Mouse (Mus musculus) intestine, embryonic 15.5 days (tissue): Measurements from ENCODE around the gene Cfap58. TPM values are rescaled to one million over a fixed set of nuclear protein-coding genes. Genes with fewer than 3 reads are reported as not detected.

Experiments
- ATAC-seq: fragments of 200-750 bp; cut with Nextera tagmentation; 2 replicates; pipeline ENCODE4 v1.8.0; 2017; ENCODE audit warnings: moderate TSS enrichment, moderate library complexity
- H3K27ac ChIP-seq: fragments of 300-500 bp; sonication (generic); 2 replicates; pipeline ENCODE4 v1.5.1; 2015; ENCODE audit warnings: mild to moderate bottlenecking, inconsistent platforms
- H3K27me3 ChIP-seq: fragments of 300-500 bp; sonication (generic); replicated peaks from 2 replicates; pipeline ENCODE4 v1.6.1; 2015; ENCODE audit warnings: inconsistent platforms
- H3K36me3 ChIP-seq: fragments of 300-500 bp; sonication (generic); 2 replicates; pipeline ENCODE4 v1.6.1; 2015; ENCODE audit warnings: inconsistent platforms
- H3K4me1 ChIP-seq: fragments of 300-500 bp; sonication (generic); replicated peaks from 2 replicates; pipeline ENCODE4 v1.6.1; 2015; ENCODE audit warnings: inconsistent platforms
- H3K4me2 ChIP-seq: fragments of 300-500 bp; sonication (generic); replicated peaks from 2 replicates; pipeline ENCODE4 v1.6.1; 2015; ENCODE audit warnings: mild to moderate bottlenecking, inconsistent platforms
- H3K4me3 ChIP-seq: fragments of 300-500 bp; sonication (generic); replicated peaks from 2 replicates; pipeline ENCODE4 v1.5.1; 2015; ENCODE audit warnings: inconsistent platforms
- H3K9ac ChIP-seq: fragments of 300-500 bp; sonication (generic); 2 replicates; pipeline ENCODE4 v1.6.1; 2015; ENCODE audit warnings: inconsistent platforms
- H3K9me3 ChIP-seq: fragments of 300-500 bp; sonication (generic); 2 replicates; pipeline ENCODE4 v1.6.1; 2016; ENCODE audit warnings: inconsistent platforms
- WGBS: fragments of 180-500 bp; shearing (Covaris S2); methylation state at CpG from one replicate; pipeline ENCODE4 v1.1.7; 2015; 5-methylcytosine and 5-hydroxymethylcytosine counted together
- polyA plus RNA-seq: library from polyadenylated mRNA; unstranded; fragments of >200 nt; fragmentation: Nextera tagmentation; extraction: Ambion mirVana; gene quantifications from 2 replicates; pipeline ENCODE4 v1.2.1, GENCODE M21; 2015

Gene Cfap58
- polyA plus RNA-seq = not detected in 2 replicates

DNA sequence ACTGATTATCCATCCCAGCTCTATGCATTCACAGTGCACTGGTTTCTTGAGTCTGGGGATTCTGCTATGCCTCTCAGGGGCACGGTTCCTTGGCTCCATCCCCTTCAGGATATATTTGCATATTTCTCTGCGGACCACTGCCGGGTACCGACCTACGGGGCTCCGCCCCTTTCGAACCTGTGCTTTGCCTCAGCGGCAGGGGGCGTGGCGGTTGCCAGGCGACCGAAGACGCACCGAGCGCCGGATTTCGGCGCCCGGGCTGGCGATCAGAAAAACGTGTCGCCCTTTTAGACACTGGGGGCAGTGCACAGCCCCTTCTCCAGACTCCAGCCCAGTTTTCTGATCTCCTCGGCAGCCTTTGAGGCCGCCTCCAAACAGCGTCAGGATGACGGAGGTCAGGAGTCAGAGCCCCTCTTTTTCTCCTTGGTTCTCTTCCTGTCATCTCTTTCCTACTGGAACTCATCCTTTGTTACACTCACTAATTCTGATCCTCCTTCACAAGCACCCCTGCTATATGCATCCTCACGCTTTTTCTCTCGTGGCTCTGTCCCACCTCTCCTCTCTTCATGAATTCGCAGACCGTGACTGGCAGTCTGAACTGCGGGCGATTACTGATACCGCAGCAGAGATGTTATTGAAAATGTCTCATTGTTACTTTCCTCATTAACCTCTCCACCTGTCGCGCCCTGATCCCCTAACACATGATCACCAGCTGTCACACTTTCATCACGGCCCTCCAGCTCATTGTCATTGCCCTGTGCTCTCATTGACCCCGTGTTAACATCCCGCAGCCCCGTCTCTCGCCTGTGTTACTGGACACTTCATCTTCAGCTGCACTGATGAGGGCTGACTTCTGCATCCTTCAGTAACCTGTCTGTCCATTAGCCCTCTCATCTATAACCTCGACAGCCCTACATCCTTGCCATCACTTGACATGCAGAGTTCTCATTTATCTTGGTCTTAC lies at the start of gene Cfap58:
Cfap58 (plus strand) TSS at position 233 of the 964 bp plus-strand sequence.
- H3K27me3 ChIP-seq = peaks cover 6% of the 10 kb centered on the region; the same call in 1 of the 2 replicates
- 0 out of 2 replicates have a peak, but pooled peaks cover 6% of the 10 kb centered on the region for H3K4me1 ChIP-seq
- H3K27ac ChIP-seq = no peak within 1 kb of the TSS
- no peaks in the 10 kb centered on the region for H3K36me3 ChIP-seq
- H3K9me3 ChIP-seq = no peaks in the 10 kb centered on the region
- peak; percentile 81 for ATAC-seq
- peak within 1 kb of the TSS; percentile 33 for H3K4me3 ChIP-seq
- H3K9ac ChIP-seq = 0 out of 2 replicates have a peak within 1 kb of the TSS, but pooled peaks have one; percentile 20
- WGBS = 8% methylated on average over 41 of the region's 41 CpGs
- peak within 1 kb of the TSS; percentile 79 for H3K4me2 ChIP-seq

DNA sequence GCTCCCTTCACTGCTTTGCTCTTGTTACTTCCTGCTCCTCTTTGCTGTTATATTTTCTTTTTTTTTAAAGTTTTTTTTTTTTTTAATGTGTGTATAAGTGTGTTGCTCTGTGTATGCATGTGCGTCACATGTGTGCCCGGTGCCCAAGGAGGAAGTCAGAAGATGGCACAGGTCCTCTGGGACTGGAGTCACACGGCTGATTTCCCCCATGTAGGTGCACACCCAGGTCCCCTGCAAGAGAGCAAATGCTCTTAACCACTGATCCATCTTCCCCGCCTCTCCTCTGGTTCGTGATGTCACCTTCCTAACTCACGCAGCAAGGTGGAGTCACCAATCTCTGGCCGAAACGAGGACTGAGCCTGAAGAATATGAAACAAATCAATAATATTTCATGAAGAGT lies 49.4 kb upstream of the Cfap58 start:
- whole genome bisulfite sequencing = 91% methylated on average over 8 of the region's 8 CpGs
- ATAC-seq = no peak
- H3K27me3 ChIP-seq = no peaks in the 10 kb centered on the region
- no peaks in the 10 kb centered on the region for H3K9me3 ChIP-seq
- H3K4me1 ChIP-seq = peaks cover 23% of the 10 kb centered on the region; the same call in 1 of the 2 replicates
- no peak overlapping the region for H3K4me3 ChIP-seq
- no peak overlapping the region for H3K27ac ChIP-seq
- no peaks in the 10 kb centered on the region for H3K36me3 ChIP-seq
- no peak overlapping the region for H3K4me2 ChIP-seq
- H3K9ac ChIP-seq = no peak overlapping the region

DNA sequence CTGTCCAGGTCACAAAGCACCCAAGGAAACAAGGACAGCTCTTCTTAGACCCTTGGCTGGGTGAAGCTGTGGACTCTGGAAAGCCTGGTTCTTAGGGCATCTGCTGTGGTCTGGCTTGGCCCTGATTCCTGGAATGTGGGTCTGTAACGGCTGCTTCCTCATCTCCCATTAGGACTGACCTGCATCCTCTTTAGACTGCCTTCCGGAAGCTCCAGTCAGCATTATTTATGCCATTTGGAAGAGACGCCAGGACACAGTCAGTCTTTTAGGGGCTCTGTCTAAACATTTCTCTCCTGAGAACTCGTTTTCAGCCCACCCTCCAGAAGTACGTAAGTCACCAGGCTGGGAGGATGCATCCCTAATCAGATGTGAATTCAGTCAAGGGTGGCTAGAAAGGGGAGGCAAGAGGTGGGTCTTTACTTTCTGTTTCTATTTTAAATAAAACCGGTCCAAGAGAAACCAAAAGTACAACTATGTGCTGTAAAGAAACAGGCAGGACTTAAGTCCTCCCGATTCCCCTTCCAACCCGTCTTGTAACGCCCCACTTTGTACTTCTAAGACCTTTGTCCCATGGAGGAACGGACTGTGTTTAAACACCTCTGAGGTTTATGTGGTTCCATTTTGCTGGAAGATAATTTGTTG lies 46.9 kb upstream of the Cfap58 start:
- 33% methylated on average over 10 of the region's 10 CpGs for WGBS
- Histone ChIP-seq H3K36me3 (0 out of 2 replicates have a peak, but pooled peaks cover 5% of the 10 kb centered on the region), H3K27me3 (no peaks in the 10 kb centered on the region), H3K4me3 (no peak overlapping the region), H3K4me1 (peaks cover 23% of the 10 kb centered on the region; the same call in 1 of the 2 replicates), H3K4me2 (peak overlapping the region; percentile 20), H3K27ac (peak overlapping the region; percentile 56), H3K9ac (no peak overlapping the region), H3K9me3 (no peaks in the 10 kb centered on the region)
- 0 out of 2 replicates have a peak, but pooled peaks have one; percentile 24 for ATAC-seq

- H3K9ac ChIP-seq = no peak overlapping the region
- H3K27me3 ChIP-seq = no peaks in the 10 kb centered on the region
- peaks cover 23% of the 10 kb centered on the region; the same call in 1 of the 2 replicates for H3K4me1 ChIP-seq
- H3K36me3 ChIP-seq = 0 out of 2 replicates have a peak, but pooled peaks cover 15% of the 10 kb centered on the region
- peak overlapping the region; percentile 56; the same call in 1 of the 2 replicates for H3K27ac ChIP-seq
- H3K4me3 ChIP-seq = no peak overlapping the region
- ATAC-seq = peak; percentile 52
- H3K9me3 ChIP-seq = no peaks in the 10 kb centered on the region
- 46% methylated on average over 11 of the region's 11 CpGs for WGBS
- no peak overlapping the region for H3K4me2 ChIP-seq
Measured at GRCm38 (mm10) chr19:47891562-47892312, 45.7 kb upstream of the Cfap58 start.

DNA sequence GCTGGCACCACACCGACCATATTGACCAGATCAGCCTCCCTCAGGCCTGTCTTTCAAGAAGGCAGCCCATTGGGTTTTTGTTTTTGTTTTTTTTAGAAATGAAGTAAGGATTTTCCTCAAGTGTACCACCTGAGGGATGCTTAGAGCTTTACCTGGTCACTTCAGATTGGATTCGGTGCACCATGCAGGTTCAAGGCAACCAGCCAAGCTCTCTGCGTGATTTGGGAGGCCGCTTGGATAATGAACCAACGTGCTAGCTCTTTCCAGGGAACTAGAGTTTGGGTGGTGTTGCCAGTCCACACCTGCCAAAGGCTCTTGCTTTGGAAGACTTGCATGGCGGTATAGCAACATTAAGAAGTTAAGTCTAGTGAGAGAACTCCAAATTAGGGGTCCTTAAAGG lies 44.4 kb upstream of the Cfap58 start:
- Histone ChIP-seq H3K36me3 (0 out of 2 replicates have a peak, but pooled peaks cover 22% of the 10 kb centered on the region), H3K4me1 (peaks cover 21% of the 10 kb centered on the region; the same call in 1 of the 2 replicates), H3K4me2 (no peak overlapping the region), H3K9me3 (no peaks in the 10 kb centered on the region), H3K27me3 (no peaks in the 10 kb centered on the region), H3K9ac (no peak overlapping the region), H3K4me3 (no peak overlapping the region), H3K27ac (no peak overlapping the region)
- no peak for ATAC-seq
- 95% methylated on average over 6 of the region's 6 CpGs for WGBS

GRCm38 (mm10) chr19:47898472-47899079 lies 38.9 kb upstream of the Cfap58 start:
- Histone ChIP-seq H3K27me3 (no peaks in the 10 kb centered on the region), H3K27ac (no peak overlapping the region), H3K4me3 (no peak overlapping the region), H3K36me3 (0 out of 2 replicates have a peak, but pooled peaks cover 22% of the 10 kb centered on the region), H3K4me1 (peaks cover 19% of the 10 kb centered on the region), H3K9ac (no peak overlapping the region), H3K4me2 (no peak overlapping the region), H3K9me3 (no peaks in the 10 kb centered on the region)
- WGBS = 79% methylated on average over 8 of the region's 8 CpGs
- ATAC-seq = no peak

DNA sequence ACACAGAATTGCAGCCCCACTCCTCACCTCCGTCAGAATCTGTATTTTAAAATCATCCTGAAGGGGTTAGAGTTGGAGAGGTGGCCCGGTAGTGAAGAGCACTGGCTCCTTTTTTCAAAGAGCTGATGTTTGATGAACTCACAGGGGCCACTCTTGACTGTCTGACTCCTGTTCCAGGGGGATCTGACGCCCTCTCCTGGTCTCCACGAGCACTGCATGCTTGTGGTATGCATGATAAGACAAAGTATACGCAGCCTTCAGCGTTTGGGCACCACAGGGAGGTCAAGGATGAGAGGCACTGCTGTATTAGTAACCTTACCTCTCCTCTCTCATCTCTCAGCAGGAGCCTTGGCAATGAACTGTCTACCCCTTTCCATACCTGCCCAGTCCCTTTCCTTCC lies 37.5 kb upstream of the Cfap58 start:
- Histone ChIP-seq H3K4me1 (peaks cover 21% of the 10 kb centered on the region), H3K9me3 (no peaks in the 10 kb centered on the region), H3K4me3 (no peak overlapping the region), H3K9ac (no peak overlapping the region), H3K36me3 (0 out of 2 replicates have a peak, but pooled peaks cover 19% of the 10 kb centered on the region), H3K27me3 (no peaks in the 10 kb centered on the region), H3K27ac (no peak overlapping the region), H3K4me2 (no peak overlapping the region)
- ATAC-seq = no peak
- WGBS = 60% methylated on average over 6 of the region's 6 CpGs

- H3K27me3 ChIP-seq = no peaks in the 10 kb centered on the region
- ATAC-seq = no peak
- H3K4me3 ChIP-seq = no peak overlapping the region
- WGBS = 80% methylated on average over 10 of the region's 10 CpGs
- H3K27ac ChIP-seq = no peak overlapping the region
- H3K9me3 ChIP-seq = no peaks in the 10 kb centered on the region
- no peak overlapping the region for H3K9ac ChIP-seq
- H3K36me3 ChIP-seq = 0 out of 2 replicates have a peak, but pooled peaks cover 18% of the 10 kb centered on the region
- H3K4me1 ChIP-seq = peaks cover 23% of the 10 kb centered on the region
- H3K4me2 ChIP-seq = no peak overlapping the region
Measured at GRCm38 (mm10) chr19:47900558-47900957, 36.9 kb upstream of the Cfap58 start.

GRCm38 (mm10) chr19:47902316-47903201 lies 34.9 kb upstream of the Cfap58 start:
- ATAC-seq = 0 out of 2 replicates have a peak, but pooled peaks have one; percentile 16
- WGBS = 66% methylated on average over 13 of the region's 13 CpGs

DNA sequence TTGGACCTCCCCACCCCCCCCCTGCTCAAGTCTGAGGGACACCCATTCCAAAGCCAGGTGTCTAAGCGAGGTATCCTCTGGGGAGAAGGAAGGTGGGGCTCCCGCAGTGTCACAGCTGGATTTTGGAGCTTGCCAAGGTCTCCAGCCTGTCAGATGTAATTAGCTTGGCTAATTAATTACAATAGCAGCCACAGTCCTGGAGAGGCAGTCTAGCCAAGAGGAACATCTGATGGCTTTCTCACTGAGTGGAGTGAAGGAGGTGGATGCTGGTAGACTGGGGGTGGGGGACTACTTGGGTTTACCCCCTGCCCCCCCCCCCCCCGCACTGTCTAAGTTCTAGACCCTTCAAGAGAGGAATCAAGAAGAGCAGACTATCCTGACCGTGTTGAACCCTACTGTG lies 33.8 kb upstream of the Cfap58 start:
- H3K4me1 ChIP-seq = peaks cover 28% of the 10 kb centered on the region
- no peaks in the 10 kb centered on the region for H3K9me3 ChIP-seq

More at GRCm38 (mm10) chr19:47902316-47903201, 34.9 kb upstream of the Cfap58 start:
- H3K27me3 ChIP-seq = no peaks in the 10 kb centered on the region
- H3K36me3 ChIP-seq = 0 out of 2 replicates have a peak, but pooled peaks cover 3% of the 10 kb centered on the region
- H3K4me2 ChIP-seq = no peak overlapping the region
- peaks cover 23% of the 10 kb centered on the region for H3K4me1 ChIP-seq
- H3K9ac ChIP-seq = no peak overlapping the region
- H3K4me3 ChIP-seq = no peak overlapping the region
- H3K27ac ChIP-seq = 0 out of 2 replicates have a peak overlapping the region, but pooled peaks have one; percentile 7
- no peaks in the 10 kb centered on the region for H3K9me3 ChIP-seq

More for the DNA sequence above, 33.8 kb upstream of the Cfap58 start:
- Histone ChIP-seq H3K4me2 (no peak overlapping the region), H3K9ac (no peak overlapping the region), H3K27ac (no peak overlapping the region), H3K4me3 (no peak overlapping the region), H3K36me3 (no peaks in the 10 kb centered on the region), H3K27me3 (no peaks in the 10 kb centered on the region)
- ATAC-seq = no peak
- 73% methylated on average over 4 of the region's 4 CpGs for WGBS
